Mouse (Mus musculus): ENCODE results near the gene Syt14.

- TF ChIP-seq POLR2A (IDR thresholded peaks at IDR 0.05; ENCODE audit: insufficient read depth, low read length): no peak
- no peak for TF ChIP-seq CTCF (IDR thresholded peaks at IDR 0.05; ENCODE audit: low read depth, low read length)
- no peak for TF ChIP-seq EP300 (IDR thresholded peaks at IDR 0.05; ENCODE audit: insufficient read depth, low read depth, low read length)
Observed at GRCm38 (mm10) chr1:192912101-192912728, 123.4 kb downstream of the Syt14 start.
